Mouse (Mus musculus) liver, embryonic 14.5 days (tissue): Measurements from ENCODE around the gene Ranbp3l.

Source experiments
- CTCF ChIP-seq: IDR thresholded peaks from 2 replicates; pipeline ENCODE4 v1.5.1; 2016; ENCODE audit warnings: antibody characterized with exemption, low read depth, control low read depth
- EP300 ChIP-seq: IDR thresholded peaks from 2 replicates; pipeline ENCODE4 v1.6.1; 2016; ENCODE audit warnings: antibody characterized with exemption, low read depth

DNA sequence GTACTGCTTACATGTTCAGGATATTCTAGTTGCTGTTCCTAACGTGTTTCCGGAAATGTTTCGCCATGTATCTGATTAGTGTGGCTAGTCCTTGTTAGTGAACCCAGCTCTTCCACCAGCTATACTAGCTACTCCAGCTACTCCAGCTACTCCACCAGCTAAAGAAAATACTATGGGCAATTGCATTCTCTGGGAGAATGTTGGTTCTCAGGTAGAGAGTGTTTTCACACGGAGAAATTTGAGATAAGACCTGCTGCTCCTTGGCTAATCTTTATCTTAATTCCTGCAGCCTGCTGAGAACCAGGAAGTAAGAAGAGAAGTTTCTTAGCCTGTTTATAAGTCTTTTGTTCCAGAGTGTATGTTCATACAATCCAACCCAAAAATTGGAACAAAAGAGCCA is 112.5 kb downstream of the Ranbp3l start:
- TF ChIP-seq CTCF (no peak), EP300 (peak; percentile 70)
